Mouse (Mus musculus) forebrain, embryonic 11.5 days (tissue): Measurements from ENCODE around the gene Prpsap2. TPM values are rescaled to one million over a fixed set of nuclear protein-coding genes. Genes with fewer than 3 reads are reported as not detected.

Experiments
- ATAC-seq: fragments of 200-750 bp; cut with Nextera tagmentation; replicated peaks from 2 replicates; pipeline ENCODE4 v1.8.0; 2017; ENCODE audit warnings: moderate TSS enrichment; ENCODE audit not compliant: low FRiP score
- DNase-seq: peaks from one replicate; pipeline ENCODE4 v3.0.0-alpha.2; 2017; ENCODE audit warnings: low spot score
- H3K27ac ChIP-seq: fragments of 300-500 bp; sonication (generic); 2 replicates; pipeline ENCODE4 v1.5.1; 2014; ENCODE audit warnings: low read depth, low read length
- H3K27me3 ChIP-seq: fragments of 300-500 bp; sonication (generic); 2 replicates; pipeline ENCODE4 v1.6.1; 2014; ENCODE audit warnings: mild to moderate bottlenecking, low read length, mixed read lengths; ENCODE audit not compliant: control insufficient read depth, insufficient read depth
- H3K36me3 ChIP-seq: fragments of 300-500 bp; sonication (generic); 2 replicates; pipeline ENCODE4 v1.6.1; 2014; ENCODE audit warnings: mild to moderate bottlenecking, low read length, moderate library complexity, mixed read lengths; ENCODE audit not compliant: control insufficient read depth, insufficient read depth
- H3K4me1 ChIP-seq: fragments of 300-500 bp; sonication (generic); replicated peaks from 2 replicates; pipeline ENCODE4 v1.6.1; 2014; ENCODE audit warnings: low read length, mixed read lengths; ENCODE audit not compliant: control insufficient read depth, insufficient read depth
- H3K4me2 ChIP-seq: fragments of 300-500 bp; sonication (generic); 2 replicates; pipeline ENCODE4 v1.6.1; 2014; ENCODE audit warnings: low read depth, mild to moderate bottlenecking, low read length, moderate library complexity, mixed read lengths; ENCODE audit not compliant: severe bottlenecking
- H3K4me3 ChIP-seq: fragments of 300-500 bp; sonication (generic); 2 replicates; pipeline ENCODE4 v1.5.1; 2014; ENCODE audit warnings: low read depth, low read length
- H3K9ac ChIP-seq: fragments of 300-500 bp; sonication (generic); 2 replicates; pipeline ENCODE4 v1.6.1; 2014; ENCODE audit warnings: low read length
- H3K9me3 ChIP-seq: fragments of 300-500 bp; sonication (generic); 2 replicates; pipeline ENCODE4 v1.6.1; 2016; ENCODE audit warnings: low read length, mixed read lengths; ENCODE audit not compliant: control insufficient read depth
- WGBS: fragments of 180-500 bp; shearing (Covaris S2); extraction: QIAGEN DNeasy Blood & Tissue Kit; methylation state at CpG from one replicate; pipeline ENCODE4 v1.1.7; 2014; 5-methylcytosine and 5-hydroxymethylcytosine counted together
- polyA plus RNA-seq: library from polyadenylated mRNA; unstranded; fragments of >200 nt; fragmentation: Nextera tagmentation; extraction: Ambion mirVana; gene quantifications from 2 replicates; pipeline ENCODE4 v1.2.1, GENCODE M21; 2014

Gene Prpsap2
- polyA plus RNA-seq, 1 experiment from 2014 or later, result 48.8 TPM

GRCm38 (mm10) chr11:61757151-61757550 is 4.7 kb downstream of the Prpsap2 start:
- 89% methylated on average over 2 of the region's 2 CpGs for WGBS
- no peaks in the 10 kb centered on the region for H3K9me3 ChIP-seq
- H3K4me3 ChIP-seq, result no peak overlapping the region
- DNase-seq (no peak), ATAC-seq (no peak)
- H3K9ac ChIP-seq, result no peak overlapping the region
- H3K4me2 ChIP-seq, result no peak overlapping the region
- H3K27me3 ChIP-seq, result no peaks in the 10 kb centered on the region
- H3K4me1 ChIP-seq, result peaks cover 5% of the 10 kb centered on the region; the same call in 1 of the 2 replicates
- H3K27ac ChIP-seq, result no peak overlapping the region
- H3K36me3 ChIP-seq, result peaks cover 7% of the 10 kb centered on the region; the same call in 1 of the 2 replicates

DNA sequence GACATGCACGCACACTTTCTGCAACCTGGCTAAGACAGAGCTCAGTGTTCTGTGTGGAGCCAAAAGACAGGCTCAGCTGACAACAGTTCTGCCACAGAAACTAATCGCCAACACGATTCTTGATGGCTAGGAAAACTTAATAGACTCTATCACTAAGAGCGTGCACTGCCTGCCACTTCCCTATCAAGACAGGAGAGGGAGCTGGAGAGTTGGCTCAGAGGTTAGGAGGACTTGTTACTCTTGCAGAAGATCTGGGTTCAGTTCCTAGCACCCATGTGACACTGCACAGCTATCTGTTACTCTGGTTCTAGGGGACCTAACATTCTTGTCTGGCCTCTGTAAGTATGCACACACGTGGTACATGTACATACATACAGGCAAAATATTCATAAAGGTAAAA is 10.3 kb downstream of the Prpsap2 start:
- ATAC-seq, result no peak
- no peaks in the 10 kb centered on the region for H3K4me1 ChIP-seq
- H3K9ac ChIP-seq, result no peak overlapping the region
- H3K27ac ChIP-seq, result no peak overlapping the region
- DNase-seq, result no peak
- 81% methylated on average over 5 of the region's 5 CpGs for WGBS
- H3K4me2 ChIP-seq, result no peak overlapping the region
- H3K27me3 ChIP-seq, result no peaks in the 10 kb centered on the region
- H3K4me3 ChIP-seq, result no peak overlapping the region
- H3K36me3 ChIP-seq, result peaks cover 11% of the 10 kb centered on the region; the same call in 1 of the 2 replicates
- H3K9me3 ChIP-seq, result no peaks in the 10 kb centered on the region

GRCm38 (mm10) chr11:61747161-61747560 is 14.7 kb downstream of the Prpsap2 start:
- no peaks in the 10 kb centered on the region for H3K27me3 ChIP-seq
- peaks cover 4% of the 10 kb centered on the region; the same call in 1 of the 2 replicates for H3K36me3 ChIP-seq
- H3K27ac ChIP-seq, result no peak overlapping the region
- no peak for DNase-seq
- ATAC-seq, result no peak
- no peaks in the 10 kb centered on the region for H3K9me3 ChIP-seq
- 92% methylated on average over 3 of the region's 3 CpGs for WGBS
- H3K4me1 ChIP-seq, result no peaks in the 10 kb centered on the region
- no peak overlapping the region for H3K4me2 ChIP-seq
- H3K4me3 ChIP-seq, result no peak overlapping the region
- H3K9ac ChIP-seq, result no peak overlapping the region

GRCm38 (mm10) chr11:61745781-61746180 is 16.1 kb downstream of the Prpsap2 start:
- H3K4me3 ChIP-seq, result no peak overlapping the region
- H3K4me2 ChIP-seq, result no peak overlapping the region
- peaks cover 2% of the 10 kb centered on the region for H3K36me3 ChIP-seq
- no peaks in the 10 kb centered on the region for H3K9me3 ChIP-seq
- no peaks in the 10 kb centered on the region for H3K4me1 ChIP-seq
- WGBS, result 90% methylated on average over 9 of the region's 9 CpGs
- H3K27ac ChIP-seq, result no peak overlapping the region
- no peak for ATAC-seq
- H3K9ac ChIP-seq, result no peak overlapping the region
- no peak for DNase-seq
- H3K27me3 ChIP-seq, result no peaks in the 10 kb centered on the region

DNA sequence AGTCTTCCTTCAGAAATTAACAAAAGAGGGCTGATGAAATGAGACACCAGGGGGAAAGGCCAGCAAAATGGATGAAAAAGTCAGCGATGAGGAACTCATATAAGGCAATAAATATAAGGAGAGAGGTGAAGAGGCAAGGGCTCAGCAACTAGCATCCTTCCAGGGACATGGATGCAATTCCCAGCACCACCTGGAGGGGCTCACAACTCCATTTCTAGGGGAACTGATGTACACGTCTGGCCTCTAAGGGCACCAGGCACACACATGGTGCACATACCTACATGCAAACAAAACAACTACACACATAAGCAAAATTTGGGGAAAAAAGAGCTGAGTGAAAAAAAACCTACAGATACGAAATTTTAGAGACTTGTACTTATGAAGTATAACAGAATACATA is 17.4 kb downstream of the Prpsap2 start:
- H3K9ac ChIP-seq, result no peak overlapping the region
- no peak overlapping the region for H3K4me3 ChIP-seq
- no peak for ATAC-seq
- no peaks in the 10 kb centered on the region for H3K4me1 ChIP-seq
- no peaks in the 10 kb centered on the region for H3K27me3 ChIP-seq
- DNase-seq, result no peak
- H3K4me2 ChIP-seq, result no peak overlapping the region
- peaks cover 6% of the 10 kb centered on the region for H3K36me3 ChIP-seq
- H3K27ac ChIP-seq, result no peak overlapping the region
- 78% methylated on average over 3 of the region's 3 CpGs for WGBS
- no peaks in the 10 kb centered on the region for H3K9me3 ChIP-seq

DNA sequence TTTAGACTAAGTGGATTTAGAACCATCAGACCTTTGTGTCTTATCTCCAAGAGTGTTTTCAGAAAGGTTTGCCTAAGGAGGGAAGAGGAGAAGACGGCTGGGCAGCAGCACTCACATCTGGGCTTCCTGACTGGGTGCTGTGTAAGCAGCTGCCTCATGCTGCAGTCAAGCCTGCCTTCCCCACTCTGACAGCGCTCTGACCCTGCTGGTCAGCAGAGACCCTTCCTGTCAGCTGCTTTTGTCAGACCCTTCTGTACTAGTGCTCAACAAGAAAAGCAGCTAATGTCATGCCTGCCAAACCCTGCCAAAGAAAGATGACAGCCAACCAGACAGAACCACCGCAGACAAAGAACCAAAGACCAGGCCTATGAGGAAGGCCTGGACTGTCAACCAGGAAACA is 18.1 kb downstream of the Prpsap2 start:
- peaks cover 6% of the 10 kb centered on the region for H3K36me3 ChIP-seq
- WGBS, result 87% methylated on average over 3 of the region's 3 CpGs
- DNase-seq, result no peak

GRCm38 (mm10) chr11:61740500-61740899 is 21.4 kb downstream of the Prpsap2 start:
- 100% methylated on average over 1 of the region's 1 CpGs for WGBS

More for the DNA sequence above, 18.1 kb downstream of the Prpsap2 start:
- H3K4me3 ChIP-seq, result no peak overlapping the region
- no peaks in the 10 kb centered on the region for H3K27me3 ChIP-seq
- H3K9me3 ChIP-seq, result no peaks in the 10 kb centered on the region
- no peak for ATAC-seq
- H3K9ac ChIP-seq, result no peak overlapping the region
- no peaks in the 10 kb centered on the region for H3K4me1 ChIP-seq
- no peak overlapping the region for H3K4me2 ChIP-seq
- H3K27ac ChIP-seq, result no peak overlapping the region

DNA sequence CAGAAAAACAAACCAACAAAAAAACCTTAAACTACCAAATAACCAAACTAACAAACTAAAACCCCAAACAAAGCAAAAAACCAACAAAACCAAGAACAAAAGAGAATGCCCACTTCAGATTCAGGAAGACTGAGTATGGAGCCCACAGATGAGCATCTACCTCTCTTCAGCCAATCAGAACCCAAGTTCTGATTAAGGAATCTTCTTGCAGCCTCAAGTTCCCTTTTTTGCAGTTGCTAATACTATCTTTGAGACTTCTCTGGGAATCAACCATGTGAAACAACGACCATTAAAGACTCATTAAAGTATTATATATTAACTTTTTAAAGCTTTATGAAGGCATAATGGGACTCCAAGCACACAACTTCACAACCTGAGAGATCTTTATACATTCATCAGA is 24.6 kb downstream of the Prpsap2 start:
- H3K36me3 ChIP-seq, result peaks cover 19% of the 10 kb centered on the region
- 94% methylated on average over 1 of the region's 1 CpGs for WGBS

More at GRCm38 (mm10) chr11:61740500-61740899, 21.4 kb downstream of the Prpsap2 start:
- H3K36me3 ChIP-seq, result peaks cover 14% of the 10 kb centered on the region
- no peak overlapping the region for H3K27ac ChIP-seq
- H3K4me3 ChIP-seq, result no peak overlapping the region
- ATAC-seq (no peak), DNase-seq (no peak)
- no peak overlapping the region for H3K9ac ChIP-seq
- no peaks in the 10 kb centered on the region for H3K9me3 ChIP-seq
- H3K4me2 ChIP-seq, result no peak overlapping the region
- no peaks in the 10 kb centered on the region for H3K4me1 ChIP-seq
- no peaks in the 10 kb centered on the region for H3K27me3 ChIP-seq

GRCm38 (mm10) chr11:61732672-61733071 is 29.2 kb downstream of the Prpsap2 start:
- ATAC-seq, result no peak
- Histone ChIP-seq H3K9me3 (no peaks in the 10 kb centered on the region), H3K36me3 (peaks cover 9% of the 10 kb centered on the region; the same call in 1 of the 2 replicates), H3K27me3 (no peaks in the 10 kb centered on the region), H3K4me3 (no peak overlapping the region), H3K27ac (no peak overlapping the region), H3K4me2 (no peak overlapping the region), H3K9ac (no peak overlapping the region), H3K4me1 (no peaks in the 10 kb centered on the region)
- no peak for DNase-seq
- 89% methylated on average over 7 of the region's 7 CpGs for WGBS

More for the DNA sequence above, 24.6 kb downstream of the Prpsap2 start:
- Histone ChIP-seq H3K4me1 (no peaks in the 10 kb centered on the region), H3K27ac (no peak overlapping the region), H3K4me3 (no peak overlapping the region), H3K9me3 (no peaks in the 10 kb centered on the region), H3K4me2 (no peak overlapping the region), H3K9ac (no peak overlapping the region), H3K27me3 (no peaks in the 10 kb centered on the region)
- ATAC-seq, result no peak
- no peak for DNase-seq
